Mouse (Mus musculus) WW6 (cell line): Measurements from ENCODE around the gene Plekha5.

Source experiments
- DNase-seq: peaks from one replicate; pipeline ENCODE4 v3.0.0-alpha.2; 2013; ENCODE audit warnings: low read depth, low spot score

The Plekha5 gene

GRCm38 (mm10) chr6:140455851-140456250, 32.0 kb downstream of the Plekha5 start:
- no peak for DNase-seq

DNA sequence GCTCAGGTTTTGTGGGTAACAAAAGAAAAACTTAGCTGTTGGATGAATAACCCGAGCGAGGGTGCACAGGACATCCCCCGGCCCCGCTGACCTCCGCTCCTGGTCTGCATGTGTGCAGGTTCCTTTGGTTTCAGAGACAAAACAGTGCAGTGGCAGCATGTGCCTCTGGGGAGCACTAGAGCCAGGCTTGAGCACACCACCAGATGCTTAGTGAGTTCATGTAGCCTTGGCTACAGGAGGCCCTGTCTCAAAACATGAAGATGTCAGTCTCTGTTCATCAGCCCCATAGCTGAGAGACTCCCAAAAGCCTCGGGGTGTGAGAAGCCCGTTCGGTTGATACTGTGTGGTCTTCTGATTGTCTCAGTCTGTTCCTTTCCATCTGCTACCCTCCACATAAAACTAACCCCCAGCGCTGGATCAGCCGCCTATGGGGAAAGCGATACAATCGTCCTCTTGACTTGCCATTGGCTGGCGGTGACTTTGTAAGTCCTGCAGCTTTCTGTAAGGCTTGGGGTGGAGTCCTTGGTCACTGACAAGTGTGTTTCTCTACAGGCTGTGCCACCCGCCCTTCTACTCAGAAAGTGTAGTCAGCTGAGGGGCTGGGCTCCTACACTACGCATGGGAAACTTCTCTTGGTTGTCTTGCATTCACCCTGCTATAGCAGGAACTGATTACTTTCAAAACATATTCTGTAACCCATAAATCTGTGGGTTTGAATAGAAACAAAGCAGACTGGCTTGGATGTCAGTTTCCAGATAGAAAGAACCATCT, 32.7 kb downstream of the Plekha5 start:
- no peak for DNase-seq

- DNase-seq, result no peak
Measured at GRCm38 (mm10) chr6:140460398-140460797, 36.5 kb downstream of the Plekha5 start.

- DNase-seq, result no peak
Measured at GRCm38 (mm10) chr6:140464818-140465217, 41.0 kb downstream of the Plekha5 start.

- DNase-seq, result no peak
Measured at GRCm38 (mm10) chr6:140465946-140466646, 42.2 kb downstream of the Plekha5 start.

DNA sequence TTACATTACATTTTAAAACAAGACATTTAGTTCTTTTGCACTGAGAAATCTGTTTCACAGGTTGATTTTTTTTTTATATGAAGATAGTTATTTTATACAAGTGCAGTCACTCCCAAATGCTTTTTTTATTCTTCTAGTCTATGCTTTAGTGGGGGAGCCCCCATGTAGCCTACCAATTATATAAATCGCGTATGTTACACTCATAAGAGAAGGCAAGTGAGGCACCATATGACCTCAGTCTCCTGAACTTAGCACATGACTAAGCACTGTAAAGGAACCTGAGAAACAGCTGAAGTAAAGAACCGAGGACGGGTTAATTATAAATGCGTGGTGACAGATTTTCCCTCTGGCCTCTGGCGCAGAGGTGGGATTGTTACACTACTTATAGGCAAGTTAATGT, 43.0 kb downstream of the Plekha5 start:
- no peak for DNase-seq

DNA sequence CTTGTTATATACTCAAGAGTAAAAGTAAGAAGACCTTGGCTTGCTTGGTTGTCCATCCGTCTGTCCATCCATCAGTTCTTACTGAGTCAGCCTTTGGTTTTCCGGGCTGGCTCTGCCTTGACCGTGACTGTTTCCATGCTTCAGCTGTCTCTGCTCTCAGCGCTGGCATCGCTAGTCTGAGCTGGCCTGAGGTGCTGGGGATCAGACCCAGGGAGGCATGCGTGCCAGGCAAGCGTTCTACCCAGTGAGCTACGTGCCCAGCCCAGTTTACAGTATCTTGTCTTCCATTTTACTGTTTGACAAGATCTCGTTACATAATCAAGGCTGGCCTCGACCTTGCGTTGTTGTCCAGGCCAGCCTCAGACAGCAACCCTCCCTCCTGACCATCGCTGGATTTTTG, 44.0 kb downstream of the Plekha5 start:
- DNase-seq, result no peak

- no peak for DNase-seq
Measured at GRCm38 (mm10) chr6:140469791-140470190, 45.9 kb downstream of the Plekha5 start.

DNA sequence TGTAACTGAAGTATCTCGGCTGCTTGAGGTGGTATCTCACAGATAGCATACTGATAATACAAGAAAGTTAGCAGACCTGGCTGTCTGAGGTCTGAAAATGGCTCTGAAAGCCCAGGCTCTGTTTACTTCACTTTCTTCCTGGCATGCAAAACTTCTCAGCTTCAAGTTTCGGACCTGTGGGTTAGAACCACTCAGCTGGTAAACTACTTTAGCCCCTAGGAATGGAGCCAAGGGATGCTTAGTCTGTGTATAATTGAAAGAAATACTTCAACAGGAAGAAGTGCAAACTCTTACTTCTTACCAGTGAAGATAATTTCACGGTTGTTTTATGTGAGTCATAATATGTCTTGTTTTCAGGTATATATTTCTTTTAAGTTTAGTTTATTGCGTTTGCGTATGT, 47.9 kb downstream of the Plekha5 start:
- no peak for DNase-seq

DNA sequence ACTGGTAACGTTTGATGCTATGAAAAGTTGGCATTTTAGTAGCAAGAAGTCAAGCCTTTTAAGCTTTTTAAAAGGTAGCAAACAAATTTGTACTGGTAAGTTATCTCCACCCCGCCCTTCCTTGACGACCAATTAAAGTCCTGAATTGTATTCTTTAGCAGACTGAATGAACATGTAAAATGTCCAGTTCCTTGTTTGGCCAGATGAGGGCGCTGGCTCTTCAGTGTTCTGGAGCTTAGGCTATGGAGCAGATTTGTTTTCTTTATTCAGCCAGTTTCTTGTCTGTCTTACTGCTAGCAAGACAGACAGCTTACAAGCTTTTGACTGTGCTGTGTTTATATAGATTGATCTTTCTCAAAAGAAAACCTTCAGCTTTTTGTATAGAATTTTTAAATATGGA, 48.5 kb downstream of the Plekha5 start:
- peak; percentile 64 for DNase-seq

DNA sequence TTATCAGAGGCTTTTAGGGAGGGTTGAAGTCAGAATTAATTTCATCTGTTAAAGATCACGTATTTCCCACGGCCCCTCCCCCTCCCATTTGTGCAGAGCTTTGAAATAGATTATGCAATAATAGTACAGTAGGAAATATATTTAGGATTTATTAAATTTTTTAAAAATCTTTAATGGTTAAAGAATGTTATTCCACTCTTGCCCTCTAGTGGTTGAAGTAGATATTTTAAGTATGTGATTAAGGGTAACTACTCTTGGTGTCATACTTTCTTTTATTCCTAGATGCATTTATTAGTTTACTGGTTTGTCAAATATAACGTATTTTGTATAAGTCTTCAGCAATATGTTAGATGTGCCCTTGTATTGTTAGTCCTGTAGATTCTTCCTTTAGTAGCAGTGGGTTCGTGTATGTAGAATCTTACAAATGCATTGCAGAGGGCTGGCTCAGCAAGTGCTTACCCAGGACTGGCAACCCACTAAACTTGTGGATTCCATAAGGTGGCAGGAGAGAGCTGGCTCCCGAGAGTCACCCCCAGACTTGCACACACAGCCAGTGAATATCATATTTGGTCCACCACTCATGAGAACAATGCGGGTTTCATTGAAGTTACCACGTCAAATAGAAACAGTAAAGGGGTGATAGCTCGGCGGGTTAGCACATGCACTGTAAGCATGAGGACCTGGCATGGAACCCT, 51.7 kb downstream of the Plekha5 start:
- DNase-seq, result no peak

- no peak for DNase-seq
Measured at GRCm38 (mm10) chr6:140476981-140477380, 53.1 kb downstream of the Plekha5 start.

DNA sequence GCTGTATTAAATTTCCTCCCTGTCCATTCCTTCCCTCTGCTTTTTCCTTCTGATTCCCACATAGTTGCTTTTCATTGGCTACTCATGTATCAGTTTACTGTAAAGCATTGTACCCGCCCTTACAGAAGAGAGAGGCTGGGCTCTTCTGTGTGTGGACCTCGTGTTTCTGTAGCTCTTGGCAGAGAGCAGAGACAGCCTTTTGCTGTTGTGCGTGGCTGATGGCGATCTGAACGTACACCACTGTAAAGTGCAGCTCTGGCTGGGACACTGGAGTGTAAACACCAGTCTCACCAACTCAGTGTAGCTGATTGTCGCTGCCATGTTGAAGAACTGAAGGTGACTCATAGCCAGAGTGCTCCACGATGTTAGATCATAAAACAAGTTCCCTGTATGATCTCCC, 54.2 kb downstream of the Plekha5 start:
- DNase-seq, result no peak

DNA sequence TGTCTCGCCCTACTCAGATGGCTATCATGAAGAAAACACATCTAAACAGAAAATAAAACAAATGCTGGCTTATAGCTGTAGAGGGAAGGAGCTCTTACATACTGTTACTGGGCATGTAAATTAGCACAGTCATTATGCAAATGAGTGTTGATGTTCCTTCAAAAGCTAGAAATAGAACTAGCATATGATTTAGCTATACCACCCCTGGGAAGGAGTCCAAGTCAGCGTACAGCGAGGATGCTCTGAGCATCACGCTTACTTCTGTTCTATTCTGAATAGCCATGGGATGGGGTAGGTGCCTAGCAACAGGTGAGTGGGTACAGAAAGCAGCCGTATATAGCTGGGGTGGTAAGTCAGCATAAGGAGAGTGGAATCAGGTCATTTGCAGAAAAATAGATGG, 55.1 kb downstream of the Plekha5 start:
- no peak for DNase-seq

DNA sequence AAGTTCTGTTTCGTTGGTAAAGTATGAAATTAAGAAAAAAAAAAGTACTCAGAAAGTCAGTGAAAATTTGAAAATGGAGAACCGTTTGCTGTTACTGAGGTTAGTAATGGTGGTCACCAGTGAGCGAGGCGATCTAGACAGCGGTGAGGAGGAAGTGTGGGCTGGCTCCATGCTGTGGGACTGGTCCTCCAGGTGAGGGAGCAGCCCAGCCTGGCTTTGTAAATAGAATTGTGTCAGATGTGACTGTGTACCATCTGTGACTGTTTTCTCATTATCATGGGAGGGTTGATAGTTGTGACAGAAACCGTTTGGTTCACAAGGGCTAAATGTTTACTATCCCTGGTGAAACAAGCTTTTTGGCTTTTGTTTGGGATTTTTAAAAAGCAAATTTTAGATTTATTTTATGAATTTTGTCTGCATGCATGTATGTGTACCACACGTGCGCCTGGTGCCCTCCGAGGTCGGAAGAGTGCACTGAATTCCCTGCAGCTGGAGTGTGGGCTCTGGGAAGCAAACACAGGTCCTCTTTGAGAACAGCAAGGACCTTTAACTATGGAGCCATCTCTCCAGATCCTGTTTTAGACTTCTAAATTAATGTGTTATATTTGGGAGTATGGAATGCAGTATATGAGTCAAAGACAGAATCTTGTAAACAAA, 56.7 kb downstream of the Plekha5 start:
- DNase-seq, result no peak

- DNase-seq, result no peak
Measured at GRCm38 (mm10) chr6:140481701-140482460, 58.0 kb downstream of the Plekha5 start.

DNA sequence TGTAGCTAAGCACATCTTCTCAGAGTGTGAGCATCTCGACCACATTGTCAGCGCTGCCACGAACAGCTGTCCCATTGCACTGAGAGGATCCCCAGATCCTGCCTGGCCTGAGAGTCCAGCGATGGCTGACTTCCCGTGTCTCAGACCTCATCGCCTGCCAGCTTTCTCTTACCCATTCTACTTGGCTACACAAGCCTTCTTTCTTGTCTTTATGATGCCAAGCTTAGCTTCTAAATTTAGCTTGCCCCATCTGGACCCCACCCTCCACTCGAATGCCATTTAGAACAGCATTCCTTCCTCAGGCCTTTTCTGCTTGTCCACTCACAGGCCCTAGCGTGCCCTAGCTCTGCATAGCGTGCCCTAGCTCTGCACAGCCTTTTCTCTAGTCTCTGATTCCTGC, 60.3 kb downstream of the Plekha5 start:
- DNase-seq, result no peak

DNA sequence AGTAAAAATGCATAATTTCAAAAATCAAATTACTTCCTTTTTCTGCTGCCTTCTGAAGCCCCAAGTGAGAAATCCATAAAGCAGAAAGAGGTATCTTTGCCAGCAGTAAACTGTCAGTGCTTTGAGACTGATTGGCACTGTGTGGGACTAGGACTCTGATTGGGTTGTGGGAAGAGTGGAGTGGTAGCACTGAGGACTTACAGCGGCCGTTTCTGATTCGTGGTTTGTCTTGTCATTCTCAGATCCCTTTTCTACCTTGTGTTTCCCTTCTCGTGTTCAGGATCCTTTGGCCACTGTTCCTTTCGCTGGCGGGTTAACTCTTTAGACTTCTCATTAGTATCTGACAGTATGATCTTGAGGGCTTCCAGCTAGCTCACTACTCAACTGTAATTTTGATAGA, 61.8 kb downstream of the Plekha5 start:
- no peak for DNase-seq

GRCm38 (mm10) chr6:140486685-140487084, 62.8 kb downstream of the Plekha5 start:
- no peak for DNase-seq

DNA sequence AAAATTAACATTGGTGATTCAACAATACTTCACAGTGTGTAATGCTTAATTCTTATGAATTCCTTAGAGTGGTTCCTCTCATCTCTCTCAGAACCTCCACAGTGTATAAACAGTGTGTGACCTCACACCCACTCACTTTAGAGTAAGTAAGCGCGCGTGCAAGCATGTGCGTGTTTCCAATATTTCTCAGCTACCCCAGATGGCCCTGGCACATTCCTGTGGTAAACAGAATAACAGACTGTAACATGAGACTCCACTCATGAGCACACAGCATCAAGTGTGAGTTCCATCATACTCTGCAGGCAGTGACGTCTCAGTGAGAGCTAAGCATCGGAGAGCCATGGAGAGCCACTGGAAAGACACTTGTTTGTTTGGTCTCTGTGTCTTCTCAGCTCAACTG, 63.6 kb downstream of the Plekha5 start:
- DNase-seq, result no peak

- DNase-seq, result no peak
Measured at GRCm38 (mm10) chr6:140488673-140489072, 64.8 kb downstream of the Plekha5 start.
